Mouse (Mus musculus): Measurements from ENCODE around the gene Fmnl2.
A peak's percentile ranks its signal among the peaks of the same experiment; 100 is the strongest.

The Fmnl2 gene

GRCm38 (mm10) chr2:53038253-53038652 lies 180.6 kb downstream of the Fmnl2 start:
- no peak for ATAC-seq (ENCODE audit: low TSS enrichment)

GRCm38 (mm10) chr2:53038737-53039136 lies 181.1 kb downstream of the Fmnl2 start:
- ATAC-seq (ENCODE audit: low TSS enrichment), result no peak

- ATAC-seq (ENCODE audit: low TSS enrichment), result no peak
Measured at GRCm38 (mm10) chr2:53047031-53047430, 189.4 kb downstream of the Fmnl2 start.

- ATAC-seq (ENCODE audit: low TSS enrichment), result no peak
Measured at GRCm38 (mm10) chr2:53047749-53048387, 190.2 kb downstream of the Fmnl2 start.

- ATAC-seq (ENCODE audit: low TSS enrichment), result no peak
Measured at GRCm38 (mm10) chr2:53050376-53050775, 192.7 kb downstream of the Fmnl2 start.

GRCm38 (mm10) chr2:53051502-53051901 lies 193.8 kb downstream of the Fmnl2 start:
- ATAC-seq (ENCODE audit: low TSS enrichment), result peak; percentile 32; the same call in 1 of the 2 replicates

GRCm38 (mm10) chr2:53053714-53054113 lies 196.1 kb downstream of the Fmnl2 start:
- peak; percentile 31; the same call in 1 of the 2 replicates for ATAC-seq (ENCODE audit: low TSS enrichment)

- no peak for ATAC-seq (ENCODE audit: low TSS enrichment)
Measured at GRCm38 (mm10) chr2:53056556-53056955, 198.9 kb downstream of the Fmnl2 start.

- ATAC-seq (ENCODE audit: low TSS enrichment), result peak; percentile 75; the same call in 1 of the 2 replicates
Measured at GRCm38 (mm10) chr2:53057291-53057690, 199.6 kb downstream of the Fmnl2 start.

GRCm38 (mm10) chr2:53061363-53062000 lies 203.8 kb downstream of the Fmnl2 start:
- no peak for ATAC-seq (ENCODE audit: low TSS enrichment)

- no peak for ATAC-seq (ENCODE audit: low TSS enrichment)
Measured at GRCm38 (mm10) chr2:53066973-53067372, 209.3 kb downstream of the Fmnl2 start.

GRCm38 (mm10) chr2:53070607-53071006 lies 212.9 kb downstream of the Fmnl2 start:
- peak; percentile 66 for ATAC-seq (ENCODE audit: low TSS enrichment)

GRCm38 (mm10) chr2:53079693-53080286 lies 222.1 kb downstream of the Fmnl2 start:
- no peak for ATAC-seq (ENCODE audit: low TSS enrichment)

- ATAC-seq (ENCODE audit: low TSS enrichment), result no peak
Measured at GRCm38 (mm10) chr2:53082045-53082444, 224.4 kb downstream of the Fmnl2 start.

- ATAC-seq (ENCODE audit: low TSS enrichment), result no peak
Measured at GRCm38 (mm10) chr2:53082501-53082900, 224.8 kb downstream of the Fmnl2 start.

GRCm38 (mm10) chr2:53083241-53083640 lies 225.6 kb downstream of the Fmnl2 start:
- no peak for ATAC-seq (ENCODE audit: low TSS enrichment)

GRCm38 (mm10) chr2:53085617-53086202 lies 228.1 kb downstream of the Fmnl2 start:
- peak; percentile 53 for ATAC-seq (ENCODE audit: low TSS enrichment)

- no peak for ATAC-seq (ENCODE audit: low TSS enrichment)
Measured at GRCm38 (mm10) chr2:53088744-53089143, 231.1 kb downstream of the Fmnl2 start.

GRCm38 (mm10) chr2:53095031-53095430 lies 237.4 kb downstream of the Fmnl2 start:
- peak; percentile 45 for ATAC-seq (ENCODE audit: low TSS enrichment)

GRCm38 (mm10) chr2:53095489-53095888 lies 237.8 kb downstream of the Fmnl2 start:
- no peak for ATAC-seq (ENCODE audit: low TSS enrichment)

- ATAC-seq (ENCODE audit: low TSS enrichment), result no peak
Measured at GRCm38 (mm10) chr2:53100093-53100492, 242.4 kb downstream of the Fmnl2 start.

- no peak for ATAC-seq (ENCODE audit: low TSS enrichment)
Measured at GRCm38 (mm10) chr2:53101885-53102740, 244.5 kb downstream of the Fmnl2 start.
